Comparison of ENCODE assay signal across 18 mouse cellular contexts in genomic region chr6:108225027-108225426, GRCm38 (mm10).
"Had no signal": no experiment of that assay in that cellular context is flagged by ENCODE, and none has a peak within 500 bp of the region (broad histone marks: within the 10 kb centered on the region; RNA-seq: fewer than 3 reads in every experiment).

No protein-coding gene starts in this region.

- DNase-seq: kidney, postnatal 36 days; layer of hippocampus, postnatal 36 days; liver, embryonic 13.5 days; lung, postnatal 14 days; lung, postnatal 4 days; right cerebral cortex, adult 18-20 months; right cerebral cortex, postnatal 14 days; right cerebral cortex, postnatal 4 days; thymus, adult 18-20 months; thymus, postnatal 36 days had no signal

- H3K4me3 ChIP-seq: left cerebral cortex, adult 2 months; liver, embryonic 13.5 days; lung, embryonic 15.5 days; midbrain, embryonic 15.5 days; neural tube, embryonic 12.5 days; neural tube, embryonic 15.5 days had no signal

- H3K27ac ChIP-seq: kidney, postnatal 0 days; left cerebral cortex, adult 2 months; liver, embryonic 13.5 days; lung, embryonic 15.5 days; midbrain, embryonic 15.5 days; neural tube, embryonic 12.5 days; neural tube, embryonic 15.5 days had no signal

- H3K4me1 ChIP-seq: midbrain, embryonic 15.5 days; neural tube, embryonic 12.5 days; neural tube, embryonic 15.5 days had no signal

- H3K9ac ChIP-seq: liver, embryonic 13.5 days; lung, embryonic 15.5 days; midbrain, embryonic 15.5 days; neural tube, embryonic 12.5 days; neural tube, embryonic 15.5 days had no signal

- H3K36me3 ChIP-seq: liver, embryonic 13.5 days; lung, embryonic 15.5 days; midbrain, embryonic 15.5 days; neural tube, embryonic 12.5 days; neural tube, embryonic 15.5 days had no signal

- H3K4me2 ChIP-seq: liver, embryonic 13.5 days; lung, embryonic 15.5 days; midbrain, embryonic 11.5 days; midbrain, embryonic 15.5 days; neural tube, embryonic 12.5 days; neural tube, embryonic 15.5 days had no signal

- H3K9me3 ChIP-seq: liver, embryonic 13.5 days; lung, embryonic 15.5 days; midbrain, embryonic 15.5 days; neural tube, embryonic 12.5 days; neural tube, embryonic 15.5 days had no signal

- ATAC-seq: intestine, postnatal 0 days; midbrain, embryonic 15.5 days had no signal

- H3K27me3 ChIP-seq: liver, embryonic 13.5 days; lung, embryonic 15.5 days; midbrain, embryonic 15.5 days; neural tube, embryonic 12.5 days; neural tube, embryonic 15.5 days had no signal
